Mouse (Mus musculus): ENCODE data around the gene Ddn. TPM values are rescaled to one million over a fixed set of nuclear protein-coding genes. Genes with fewer than 3 reads are reported as not detected.

Ddn gene
- 0.54 and 0.82 TPM in 2 replicates for polyA plus RNA-seq (2016; fragmentation: Nextera tagmentation; extraction: Ambion mirVana)

GRCm38 (mm10) chr15:98809390-98809789, at the start of gene Ddn:
Ddn (minus strand) TSS chr15:98809490.
- no peaks in the 10 kb centered on the region for H3K9me3 ChIP-seq (replicated peaks)
- H3K36me3 ChIP-seq = peaks cover 36% of the 10 kb centered on the region
- no peak for DNase-seq (ENCODE audit: low spot score)
- peak within 1 kb of the TSS; percentile 59 for H3K4me3 ChIP-seq
- H3K27ac ChIP-seq (replicated peaks) = 0 out of 2 replicates have a peak within 1 kb of the TSS, but pooled peaks have one; percentile 82
- peaks cover 67% of the 10 kb centered on the region for H3K27me3 ChIP-seq (ENCODE audit: low read depth, poor library complexity, severe bottlenecking)
- H3K4me1 ChIP-seq = peaks cover 54% of the 10 kb centered on the region
- 54% methylated on average over 3 of the region's 3 CpGs for WGBS

DNA sequence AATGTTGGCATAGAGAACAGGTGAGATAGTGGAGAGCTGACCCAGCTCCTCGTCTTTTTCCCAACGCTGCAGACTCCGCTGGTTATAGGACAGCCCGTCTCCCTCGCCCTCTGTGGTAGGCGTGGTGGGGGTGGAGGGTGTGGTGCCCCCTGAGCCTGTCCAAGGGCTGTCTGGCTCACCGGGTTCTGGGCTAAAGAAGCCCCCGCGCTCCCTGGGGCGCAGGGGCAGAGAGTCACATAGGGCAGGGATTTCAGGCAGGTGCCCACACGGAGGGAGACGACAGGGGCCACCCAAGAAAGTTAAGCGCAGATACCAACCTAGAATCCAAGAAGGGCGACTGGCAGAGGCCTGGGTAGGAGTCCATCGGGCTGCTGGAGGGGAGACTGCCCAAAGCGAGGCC, 44.9 kb upstream of the Ddn start:
- H3K4me1 ChIP-seq = no peaks in the 10 kb centered on the region
- no peak overlapping the region for H3K27ac ChIP-seq (replicated peaks)
- 95% methylated on average over 16 of the region's 16 CpGs for WGBS
- H3K9me3 ChIP-seq (replicated peaks) = no peaks in the 10 kb centered on the region
- no peaks in the 10 kb centered on the region for H3K27me3 ChIP-seq (ENCODE audit: low read depth, poor library complexity, severe bottlenecking)
- no peak for DNase-seq (ENCODE audit: low spot score)
- H3K36me3 ChIP-seq = peaks cover 100% of the 10 kb centered on the region
- no peak overlapping the region for H3K4me3 ChIP-seq

DNA sequence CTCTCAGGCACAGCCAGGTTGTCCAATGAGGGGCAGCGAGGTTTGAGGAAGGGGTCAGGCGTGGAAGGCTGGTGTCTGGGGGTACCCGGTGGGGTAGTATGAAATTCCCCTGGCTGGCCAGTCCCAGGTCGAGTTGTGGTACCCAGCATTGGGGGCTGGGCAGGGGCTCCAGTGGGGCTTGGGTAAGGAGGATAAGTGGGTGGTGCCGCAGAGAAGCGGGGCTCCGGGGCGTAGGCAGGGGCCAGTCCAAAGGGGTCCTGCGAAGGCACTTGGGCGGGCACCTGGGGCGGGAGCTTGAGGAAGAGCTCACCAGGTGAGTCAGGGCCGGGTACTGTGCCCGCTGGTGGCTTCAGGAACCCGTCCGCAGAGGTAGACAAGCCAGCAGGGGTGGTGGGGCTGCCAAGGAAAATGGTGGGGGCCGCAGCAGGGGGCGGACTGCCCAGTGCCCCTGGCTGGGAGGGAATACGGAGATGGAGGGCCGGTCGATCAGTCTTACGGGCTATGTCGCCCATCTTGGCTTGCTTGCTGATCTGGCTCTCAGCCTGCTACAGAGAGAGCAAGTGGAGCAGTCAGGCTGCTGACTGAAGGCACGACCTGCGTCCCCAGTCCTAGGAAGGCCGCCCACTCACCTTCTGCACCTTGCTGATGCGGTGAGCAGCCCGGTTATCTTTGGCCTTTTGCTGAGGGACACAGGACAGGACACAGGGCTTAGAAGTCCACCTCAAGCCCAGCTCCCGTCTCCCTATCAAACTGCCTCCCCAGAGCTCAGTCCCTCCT, 44.1 kb upstream of the Ddn start:
- DNase-seq (ENCODE audit: low spot score) = no peak
- H3K9me3 ChIP-seq (replicated peaks) = no peaks in the 10 kb centered on the region
- no peak overlapping the region for H3K27ac ChIP-seq (replicated peaks)
- H3K27me3 ChIP-seq (ENCODE audit: low read depth, poor library complexity, severe bottlenecking) = no peaks in the 10 kb centered on the region
- no peak overlapping the region for H3K4me3 ChIP-seq
- no peaks in the 10 kb centered on the region for H3K4me1 ChIP-seq
- peaks cover 100% of the 10 kb centered on the region for H3K36me3 ChIP-seq
- 97% methylated on average over 28 of the region's 28 CpGs for WGBS

GRCm38 (mm10) chr15:98852733-98853132, 43.4 kb upstream of the Ddn start:
- no peaks in the 10 kb centered on the region for H3K27me3 ChIP-seq (ENCODE audit: low read depth, poor library complexity, severe bottlenecking)
- no peaks in the 10 kb centered on the region for H3K9me3 ChIP-seq (replicated peaks)
- no peak overlapping the region for H3K4me3 ChIP-seq
- DNase-seq (ENCODE audit: low spot score) = no peak
- 93% methylated on average over 9 of the region's 9 CpGs for WGBS
- H3K4me1 ChIP-seq = no peaks in the 10 kb centered on the region
- peaks cover 100% of the 10 kb centered on the region for H3K36me3 ChIP-seq
- H3K27ac ChIP-seq (replicated peaks) = no peak overlapping the region

DNA sequence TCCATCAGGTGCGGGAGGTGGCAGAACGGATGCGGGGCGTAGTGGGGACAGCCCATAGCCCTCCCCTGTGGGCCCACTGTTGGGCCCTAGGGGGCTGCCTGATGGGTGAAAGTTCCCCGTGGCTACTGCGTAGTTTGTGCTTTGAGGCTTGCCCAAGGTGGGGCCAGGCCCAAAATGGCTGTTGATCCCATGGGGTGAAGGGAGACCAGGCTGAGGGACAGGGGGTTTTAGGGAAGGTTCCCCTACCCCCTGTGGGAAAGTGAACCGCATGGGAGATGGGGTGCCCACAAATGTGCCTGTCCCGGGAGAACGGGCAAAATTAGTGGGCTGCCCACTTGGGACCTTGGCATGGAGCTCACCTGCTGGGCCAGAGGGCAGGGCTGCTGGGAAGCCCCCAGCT, 42.8 kb upstream of the Ddn start:
- Histone ChIP-seq H3K27me3 (ENCODE audit: low read depth, poor library complexity, severe bottlenecking) (no peaks in the 10 kb centered on the region), H3K9me3 (replicated peaks) (no peaks in the 10 kb centered on the region), H3K36me3 (peaks cover 100% of the 10 kb centered on the region), H3K4me3 (no peak overlapping the region), H3K4me1 (no peaks in the 10 kb centered on the region), H3K27ac (replicated peaks) (no peak overlapping the region)
- DNase-seq (ENCODE audit: low spot score) = no peak
- 97% methylated on average over 9 of the region's 9 CpGs for WGBS

DNA sequence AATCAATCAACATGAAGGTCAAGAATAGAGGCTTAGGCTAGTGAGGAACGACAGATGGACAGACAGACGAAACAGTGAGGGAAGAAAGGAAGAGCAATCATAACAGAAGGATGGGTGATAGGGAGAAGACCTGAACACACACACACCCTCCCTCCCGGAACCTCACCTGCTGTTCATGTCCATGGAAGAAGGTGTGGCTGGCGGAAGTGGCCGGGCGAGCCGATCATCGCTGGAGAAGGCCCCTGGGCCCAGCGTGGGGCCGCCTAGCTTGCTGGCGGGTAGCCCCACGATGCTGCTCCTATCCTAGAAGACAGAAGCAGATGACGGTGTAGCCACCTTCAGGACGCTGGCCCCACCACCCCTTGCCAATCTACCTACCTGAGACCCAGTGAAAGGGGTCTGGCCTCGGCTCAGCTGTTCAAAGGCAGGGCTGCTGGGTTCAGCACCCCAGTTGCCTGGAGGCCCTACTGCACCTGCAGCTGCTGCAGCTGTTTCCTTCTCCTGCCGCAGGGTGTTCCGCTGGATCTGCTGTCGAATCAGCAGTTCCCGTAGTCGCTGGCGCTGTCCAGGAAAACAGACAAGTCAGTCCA, 42.0 kb upstream of the Ddn start:
- H3K27ac ChIP-seq (replicated peaks) = no peak overlapping the region
- no peaks in the 10 kb centered on the region for H3K27me3 ChIP-seq (ENCODE audit: low read depth, poor library complexity, severe bottlenecking)
- 92% methylated on average over 21 of the region's 21 CpGs for WGBS
- no peaks in the 10 kb centered on the region for H3K4me1 ChIP-seq
- no peak overlapping the region for H3K4me3 ChIP-seq
- H3K36me3 ChIP-seq = peaks cover 100% of the 10 kb centered on the region
- DNase-seq (ENCODE audit: low spot score) = no peak
- H3K9me3 ChIP-seq (replicated peaks) = no peaks in the 10 kb centered on the region

GRCm38 (mm10) chr15:98850668-98851067, 41.4 kb upstream of the Ddn start:
- no peak overlapping the region for H3K4me3 ChIP-seq
- 94% methylated on average over 14 of the region's 14 CpGs for WGBS
- peaks cover 100% of the 10 kb centered on the region for H3K36me3 ChIP-seq
- DNase-seq (ENCODE audit: low spot score) = no peak
- H3K4me1 ChIP-seq = no peaks in the 10 kb centered on the region
- no peak overlapping the region for H3K27ac ChIP-seq (replicated peaks)
- no peaks in the 10 kb centered on the region for H3K9me3 ChIP-seq (replicated peaks)
- H3K27me3 ChIP-seq (ENCODE audit: low read depth, poor library complexity, severe bottlenecking) = no peaks in the 10 kb centered on the region

DNA sequence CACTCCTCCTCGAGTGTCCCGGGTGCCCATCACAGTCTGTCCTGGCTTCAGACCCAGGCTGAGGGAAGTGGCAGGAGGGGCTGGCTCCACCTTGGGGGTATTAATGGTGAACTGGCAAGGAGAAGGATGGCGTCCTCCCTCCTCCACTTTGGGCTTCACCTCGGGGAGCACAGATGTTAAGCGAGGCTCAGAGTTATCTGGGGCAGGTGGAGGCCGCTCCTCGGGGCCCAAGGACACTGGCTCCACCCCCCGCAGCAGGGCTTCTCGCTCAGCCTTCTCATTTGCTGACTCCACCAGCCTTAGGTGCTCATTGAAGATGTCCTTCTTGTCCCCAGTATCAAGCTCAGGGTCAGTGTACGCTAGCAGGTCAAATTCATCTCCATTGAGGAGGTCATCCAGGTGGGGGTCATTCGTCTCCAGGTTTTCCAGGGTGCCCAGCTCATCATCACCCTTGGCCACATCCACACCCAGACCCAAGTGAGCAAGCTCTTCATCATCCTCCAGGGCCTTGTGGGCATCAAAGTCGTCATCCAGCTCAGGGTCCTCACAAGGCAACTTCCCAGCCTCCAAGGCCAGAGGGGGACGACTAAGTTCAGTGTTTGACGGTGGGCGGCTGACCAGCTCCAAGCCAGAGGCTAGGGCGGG, 40.8 kb upstream of the Ddn start:
- peaks cover 100% of the 10 kb centered on the region for H3K36me3 ChIP-seq
- WGBS = 92% methylated on average over 16 of the region's 16 CpGs
- H3K4me3 ChIP-seq = no peak overlapping the region
- no peak for DNase-seq (ENCODE audit: low spot score)
- no peaks in the 10 kb centered on the region for H3K4me1 ChIP-seq
- no peaks in the 10 kb centered on the region for H3K27me3 ChIP-seq (ENCODE audit: low read depth, poor library complexity, severe bottlenecking)
- H3K27ac ChIP-seq (replicated peaks) = no peak overlapping the region
- no peaks in the 10 kb centered on the region for H3K9me3 ChIP-seq (replicated peaks)

- Histone ChIP-seq H3K27ac (replicated peaks) (no peak overlapping the region), H3K4me1 (no peaks in the 10 kb centered on the region), H3K27me3 (ENCODE audit: low read depth, poor library complexity, severe bottlenecking) (no peaks in the 10 kb centered on the region), H3K4me3 (no peak overlapping the region), H3K36me3 (peaks cover 100% of the 10 kb centered on the region), H3K9me3 (replicated peaks) (no peaks in the 10 kb centered on the region)
- 95% methylated on average over 11 of the region's 11 CpGs for WGBS
- DNase-seq (ENCODE audit: low spot score) = no peak
These were observed 39.9 kb upstream of the Ddn start for GRCm38 (mm10) chr15:98849165-98849564.

GRCm38 (mm10) chr15:98846140-98846539, 36.9 kb upstream of the Ddn start:
- Histone ChIP-seq H3K4me1 (no peaks in the 10 kb centered on the region), H3K27ac (replicated peaks) (no peak overlapping the region)
- WGBS = 93% methylated on average over 8 of the region's 8 CpGs

DNA sequence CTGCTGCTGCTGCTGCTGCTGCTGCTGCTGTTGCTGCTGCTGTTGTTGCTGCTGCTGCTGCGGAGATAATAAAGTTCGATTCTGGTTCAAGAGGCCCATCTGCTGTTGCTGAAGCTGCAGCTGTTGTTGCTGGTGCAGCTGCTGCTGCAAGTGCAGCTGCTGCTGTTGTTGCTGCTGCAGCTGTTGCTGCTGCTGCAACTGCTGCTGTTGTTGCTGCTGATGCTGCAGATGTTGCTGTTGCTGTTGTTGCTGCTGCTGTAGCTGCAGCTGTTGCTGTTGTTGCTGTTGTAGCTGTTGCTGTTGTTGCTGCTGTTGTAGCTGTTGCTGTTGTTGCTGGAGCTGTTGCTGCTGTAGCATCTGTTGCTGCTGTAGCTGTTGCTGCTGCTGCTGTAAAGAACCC, 35.9 kb upstream of the Ddn start:
- H3K4me1 ChIP-seq = no peaks in the 10 kb centered on the region
- no peak overlapping the region for H3K4me3 ChIP-seq
- H3K27ac ChIP-seq (replicated peaks) = no peak overlapping the region
- DNase-seq (ENCODE audit: low spot score) = no peak
- peaks cover 100% of the 10 kb centered on the region for H3K36me3 ChIP-seq
- H3K27me3 ChIP-seq (ENCODE audit: low read depth, poor library complexity, severe bottlenecking) = no peaks in the 10 kb centered on the region
- WGBS = 96% methylated on average over 2 of the region's 2 CpGs
- no peaks in the 10 kb centered on the region for H3K9me3 ChIP-seq (replicated peaks)

More at GRCm38 (mm10) chr15:98846140-98846539, 36.9 kb upstream of the Ddn start:
- no peaks in the 10 kb centered on the region for H3K27me3 ChIP-seq (ENCODE audit: low read depth, poor library complexity, severe bottlenecking)
- DNase-seq (ENCODE audit: low spot score) = no peak
- H3K4me3 ChIP-seq = no peak overlapping the region
- no peaks in the 10 kb centered on the region for H3K9me3 ChIP-seq (replicated peaks)
- peaks cover 100% of the 10 kb centered on the region for H3K36me3 ChIP-seq

- Histone ChIP-seq H3K9me3 (replicated peaks) (no peaks in the 10 kb centered on the region), H3K27me3 (ENCODE audit: low read depth, poor library complexity, severe bottlenecking) (no peaks in the 10 kb centered on the region), H3K27ac (replicated peaks) (no peak overlapping the region), H3K4me3 (no peak overlapping the region), H3K36me3 (peaks cover 100% of the 10 kb centered on the region), H3K4me1 (no peaks in the 10 kb centered on the region)
- 92% methylated on average over 11 of the region's 11 CpGs for WGBS
- DNase-seq (ENCODE audit: low spot score) = no peak
These were observed 34.4 kb upstream of the Ddn start for GRCm38 (mm10) chr15:98843595-98844223.
